Mouse (Mus musculus) C2C12 (cell line): Measurements from ENCODE around the gene Gm29427.
"Not testable (repeated sequence)": the region's sequence is repeated elsewhere in the genome, so short reads cannot be mapped to it uniquely, and the experiment has no call there.

Experiments
- CEBPB ChIP-seq: IDR thresholded peaks from one replicate; pipeline ENCODE4 v1.6.1; 2011; ENCODE audit warnings: low read depth, mild to moderate bottlenecking, control low read depth, moderate library complexity
- CTCF ChIP-seq: IDR thresholded peaks from one replicate; pipeline ENCODE4 v1.5.1; 2011; ENCODE audit not compliant: control insufficient read depth, insufficient read depth, insufficient read length
- FOSL1 ChIP-seq: IDR thresholded peaks from one replicate; pipeline ENCODE4 v1.8.0; 2011; ENCODE audit warnings: mild to moderate bottlenecking, low read length; ENCODE audit not compliant: poor library complexity, insufficient read depth, severe bottlenecking
- MAX ChIP-seq: IDR thresholded peaks from one replicate; pipeline ENCODE4 v1.6.1; 2011; ENCODE audit warnings: mild to moderate bottlenecking, control low read depth
- MYOD1 ChIP-seq: IDR thresholded peaks from one replicate; pipeline ENCODE4 v1.6.1; 2011; ENCODE audit warnings: low read depth; ENCODE audit not compliant: control insufficient read depth, insufficient read length
- MYOG ChIP-seq: IDR thresholded peaks from one replicate; pipeline ENCODE4 v1.6.1; 2011; ENCODE audit not compliant: control insufficient read depth, insufficient read length; ENCODE audit errors: extremely low read depth
- USF1 ChIP-seq: IDR thresholded peaks from one replicate; pipeline ENCODE4 v1.6.1; 2011; ENCODE audit warnings: low read depth, mild to moderate bottlenecking, control low read depth, moderate library complexity

- TF ChIP-seq CTCF, MYOG, MYOD1, USF1, FOSL1, MAX, CEBPB: not testable (repeated sequence)
Observed at GRCm38 (mm10) chr1:130659641-130660040, 56.0 kb downstream of the Gm29427 start.
